In the genomic region with DNA sequence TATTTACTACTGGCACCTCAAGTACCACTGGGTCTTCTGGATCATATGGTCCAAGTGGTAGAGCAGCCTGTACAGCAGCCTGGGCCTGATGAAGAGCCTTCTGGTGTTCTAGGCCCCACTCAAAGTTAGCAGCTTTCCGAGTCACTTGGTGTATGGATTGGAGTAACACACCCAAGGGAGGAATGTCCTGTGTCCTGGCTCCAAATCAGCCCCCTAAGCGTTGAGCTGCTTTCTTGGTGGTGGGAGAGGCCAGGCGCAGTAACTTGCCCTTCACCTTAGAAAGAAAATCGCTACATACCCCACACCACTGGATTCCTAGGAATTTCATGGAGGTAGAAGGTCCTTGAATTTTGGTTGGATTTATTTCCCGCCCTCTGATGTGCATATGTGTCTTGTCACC, we compare ENCODE assay signal across 22 mouse cellular contexts. TPM values are rescaled to one million over a fixed set of nuclear protein-coding genes. Genes with fewer than 3 reads are reported as not detected.
"Had no signal": no experiment of that assay in that cellular context is flagged by ENCODE, and none has a peak within 500 bp of the region (broad histone marks: within the 10 kb centered on the region; RNA-seq: fewer than 3 reads in every experiment).

No protein-coding gene starts in this region.

- H3K4me3 ChIP-seq: neural tube, embryonic 12.5 days; neural tube, embryonic 13.5 days; neural tube, embryonic 15.5 days; stomach, embryonic 15.5 days had no signal

- H3K9ac ChIP-seq: neural tube, embryonic 12.5 days; neural tube, embryonic 13.5 days; neural tube, embryonic 15.5 days; stomach, embryonic 15.5 days had no signal

- H3K27ac ChIP-seq: neural tube, embryonic 12.5 days; neural tube, embryonic 13.5 days; neural tube, embryonic 15.5 days; stomach, embryonic 15.5 days; stomach, postnatal 0 days had no signal

- H3K36me3 ChIP-seq: stomach, embryonic 15.5 days had no signal

- H3K4me1 ChIP-seq: stomach, embryonic 15.5 days had no signal

- H3K9me3 ChIP-seq: neural tube, embryonic 12.5 days; neural tube, embryonic 13.5 days; neural tube, embryonic 15.5 days; stomach, embryonic 15.5 days had no signal

- DNase-seq: retina, postnatal 1 day; right cerebral cortex, adult 18-20 months; right cerebral cortex, postnatal 14 days; right cerebral cortex, postnatal 25 days; right cerebral cortex, postnatal 4 days; spleen, adult 18-20 months; thymus, adult 18-20 months; thymus, adult 2 months; thymus, postnatal 14 days; thymus, postnatal 25 days; thymus, postnatal 36 days; thymus, postnatal 4 days had no signal

RNA-seq across cellular contexts. Expression of gene Gm17349, which starts 21.1 kb away (rescaled TPM):
- total RNA-seq: neutrophil, adult 5-6 weeks had no signal
- polyA plus RNA-seq: neural tube, embryonic 12.5 days; neural tube, embryonic 13.5 days; neural tube, embryonic 14.5 days; neural tube, embryonic 15.5 days; stomach, embryonic 14.5 days; stomach, embryonic 15.5 days; stomach, embryonic 16.5 days; testis, adult 2 months; thymus, adult 2 months had no signal

RNA-seq across cellular contexts. Expression of gene Gpd1, which starts 33.2 kb away (rescaled TPM):
- total RNA-seq: neutrophil, adult 5-6 weeks had no signal
